Mouse (Mus musculus) limb, embryonic 14.5 days (tissue): ENCODE measurements around the gene Bnipl. TPM values are rescaled to one million over a fixed set of nuclear protein-coding genes. Genes with fewer than 3 reads are reported as not detected.

ENCODE experiments used
- ATAC-seq: fragments of 200-750 bp; cut with Nextera tagmentation; 2 replicates; pipeline ENCODE4 v1.8.0; 2017; ENCODE audit warnings: low read depth, moderate number of reproducible peaks, moderate TSS enrichment; ENCODE audit not compliant: low FRiP score
- DNase-seq: peaks from one replicate; pipeline ENCODE4 v3.0.0-alpha.2; 2015; ENCODE audit warnings: low spot score
- H3K27ac ChIP-seq: fragments of 300-500 bp; sonication (generic); replicated peaks from 2 replicates; pipeline ENCODE4 v1.5.1; 2014; ENCODE audit warnings: low read depth, mild to moderate bottlenecking, low read length, moderate library complexity, mixed read lengths
- H3K27me3 ChIP-seq: fragments of 300-500 bp; sonication (generic); 2 replicates; pipeline ENCODE4 v1.6.1; 2014; ENCODE audit warnings: low read length, mixed read lengths; ENCODE audit not compliant: control insufficient read depth, insufficient read depth
- H3K36me3 ChIP-seq: fragments of 300-500 bp; sonication (generic); 2 replicates; pipeline ENCODE4 v1.6.1; 2014; ENCODE audit warnings: mild to moderate bottlenecking, low read length, moderate library complexity, mixed read lengths; ENCODE audit not compliant: control insufficient read depth, insufficient read depth
- H3K4me1 ChIP-seq: fragments of 300-500 bp; sonication (generic); 2 replicates; pipeline ENCODE4 v1.6.1; 2014; ENCODE audit warnings: antibody characterized with exemption, low read length, mixed read lengths; ENCODE audit not compliant: control insufficient read depth, insufficient read depth
- H3K4me2 ChIP-seq: fragments of 300-500 bp; sonication (generic); replicated peaks from 2 replicates; pipeline ENCODE4 v1.6.1; 2014; ENCODE audit warnings: low read depth, mild to moderate bottlenecking, low read length, moderate library complexity; ENCODE audit not compliant: severe bottlenecking
- H3K4me3 ChIP-seq: fragments of 300-500 bp; sonication (generic); replicated peaks from 2 replicates; pipeline ENCODE4 v1.5.1; 2014; ENCODE audit warnings: low read length
- H3K9ac ChIP-seq: fragments of 300-500 bp; sonication (generic); 2 replicates; pipeline ENCODE4 v1.6.1; 2014; ENCODE audit warnings: mild to moderate bottlenecking, low read depth, low read length, moderate library complexity; ENCODE audit not compliant: severe bottlenecking
- H3K9me3 ChIP-seq: fragments of 300-500 bp; sonication (generic); 2 replicates; pipeline ENCODE4 v1.6.1; 2016; ENCODE audit warnings: low read length; ENCODE audit not compliant: control insufficient read depth
- POLR2A ChIP-seq: fragments of 200-500 bp; IDR thresholded peaks from 2 replicates; pipeline ENCODE4 v1.8.0; 2012; ENCODE audit warnings: inconsistent platforms, mild to moderate bottlenecking, moderate library complexity, borderline replicate concordance; ENCODE audit not compliant: insufficient read depth, insufficient read length; ENCODE audit errors: extremely low read depth
- WGBS: fragments of 180-500 bp; shearing (Covaris S2); extraction: QIAGEN DNeasy Blood & Tissue Kit; methylation state at CpG from one replicate; pipeline ENCODE4 v1.1.7; 2014; 5-methylcytosine and 5-hydroxymethylcytosine counted together
- polyA plus RNA-seq, 2 experiments: library from polyadenylated mRNA; depleted of rRNA in 1 of 2; stranded (reverse) in 1 of 2; unstranded in 1 of 2; fragments of >200 nt; fragmentation: Nextera tagmentation in 1 of 2; extraction: Ambion mirVana in 1 of 2; gene quantifications; 2 replicates each; pipeline versions ENCODE4 v1.2.1 to v1.2.3; 2012 to 2014

Gene Bnipl
- polyA plus RNA-seq, 2 experiments, result 12.0 to 13.3 TPM

DNA sequence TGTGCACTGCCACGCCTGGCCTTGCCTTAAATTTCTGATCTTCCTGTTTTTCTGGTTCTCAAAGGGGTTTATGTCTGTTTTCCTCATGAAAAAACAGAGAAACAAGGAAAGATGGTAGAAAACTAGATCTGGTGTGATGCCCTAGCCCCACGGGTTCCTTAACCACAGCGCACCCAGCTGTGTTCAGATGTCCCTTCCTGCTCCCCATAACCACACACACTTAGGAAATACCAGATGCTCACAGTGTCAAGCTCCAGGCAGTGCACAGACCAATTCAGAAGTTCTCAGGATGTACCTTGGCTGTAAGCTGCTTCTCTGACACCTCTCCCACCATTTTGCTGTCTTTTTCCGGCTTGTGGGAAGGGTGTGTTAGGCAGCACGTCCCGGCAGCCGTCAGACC is 43.3 kb upstream of the Bnipl start:
- Histone ChIP-seq H3K4me3 (no peak overlapping the region), H3K9me3 (no peaks in the 10 kb centered on the region), H3K4me2 (no peak overlapping the region), H3K36me3 (peaks cover 70% of the 10 kb centered on the region), H3K27me3 (no peaks in the 10 kb centered on the region), H3K4me1 (no peaks in the 10 kb centered on the region), H3K9ac (no peak overlapping the region), H3K27ac (no peak overlapping the region)
- ATAC-seq (no peak), DNase-seq (no peak)
- TF ChIP-seq POLR2A, result no peak
- 83% methylated on average over 7 of the region's 7 CpGs for WGBS

DNA sequence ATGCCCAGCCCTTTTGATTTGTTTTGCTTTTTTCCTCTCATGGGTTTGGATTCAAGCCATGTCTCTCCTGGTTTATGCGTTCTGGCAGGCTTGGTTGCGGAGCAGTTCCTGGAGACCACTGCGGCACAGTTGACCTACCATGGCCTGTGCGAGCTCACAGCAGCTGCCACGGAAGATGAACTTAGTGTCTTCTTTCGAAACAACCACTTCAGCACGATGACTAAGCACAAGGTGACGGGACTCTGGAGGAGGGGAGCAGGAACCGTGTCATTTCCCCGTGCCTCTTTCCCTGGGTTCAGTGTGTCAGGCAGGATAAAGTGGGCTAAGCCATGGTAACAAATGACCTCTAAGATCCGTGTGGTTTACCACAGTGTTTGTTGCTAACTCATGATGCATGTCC is 42.5 kb upstream of the Bnipl start:
- peaks cover 77% of the 10 kb centered on the region for H3K36me3 ChIP-seq
- H3K4me3 ChIP-seq, result no peak overlapping the region
- H3K9me3 ChIP-seq, result no peaks in the 10 kb centered on the region
- H3K27ac ChIP-seq, result no peak overlapping the region
- DNase-seq, result no peak
- H3K9ac ChIP-seq, result no peak overlapping the region
- H3K4me1 ChIP-seq, result no peaks in the 10 kb centered on the region
- no peak for TF ChIP-seq POLR2A
- ATAC-seq, result no peak
- H3K4me2 ChIP-seq, result no peak overlapping the region
- H3K27me3 ChIP-seq, result no peaks in the 10 kb centered on the region
- 75% methylated on average over 11 of the region's 11 CpGs for WGBS

DNA sequence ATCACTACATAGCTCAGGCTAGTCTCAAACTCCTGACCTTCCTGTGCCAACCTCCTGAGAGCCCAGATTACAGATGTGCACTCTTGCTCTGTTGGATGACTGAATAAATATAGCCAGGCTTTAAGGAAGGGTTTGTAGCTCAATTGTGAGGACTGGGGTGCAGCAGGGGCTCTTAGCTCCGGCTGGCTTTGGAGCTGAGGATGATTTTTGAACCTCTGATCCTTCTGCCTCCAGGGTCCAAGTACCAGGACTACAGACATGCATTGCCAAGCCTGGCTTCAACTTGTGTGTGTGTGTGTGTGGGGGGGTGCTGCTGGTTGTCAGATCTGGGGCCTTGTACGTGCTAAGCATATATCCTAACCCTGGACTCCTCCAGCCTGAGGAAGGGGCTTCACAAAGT is 41.9 kb upstream of the Bnipl start:
- Histone ChIP-seq H3K4me3 (no peak overlapping the region), H3K27me3 (no peaks in the 10 kb centered on the region), H3K4me1 (no peaks in the 10 kb centered on the region), H3K9ac (no peak overlapping the region), H3K27ac (no peak overlapping the region), H3K36me3 (peaks cover 83% of the 10 kb centered on the region), H3K9me3 (no peaks in the 10 kb centered on the region), H3K4me2 (no peak overlapping the region)
- no peak for TF ChIP-seq POLR2A
- no peak for ATAC-seq
- 80% methylated on average over 2 of the region's 2 CpGs for WGBS
- no peak for DNase-seq

DNA sequence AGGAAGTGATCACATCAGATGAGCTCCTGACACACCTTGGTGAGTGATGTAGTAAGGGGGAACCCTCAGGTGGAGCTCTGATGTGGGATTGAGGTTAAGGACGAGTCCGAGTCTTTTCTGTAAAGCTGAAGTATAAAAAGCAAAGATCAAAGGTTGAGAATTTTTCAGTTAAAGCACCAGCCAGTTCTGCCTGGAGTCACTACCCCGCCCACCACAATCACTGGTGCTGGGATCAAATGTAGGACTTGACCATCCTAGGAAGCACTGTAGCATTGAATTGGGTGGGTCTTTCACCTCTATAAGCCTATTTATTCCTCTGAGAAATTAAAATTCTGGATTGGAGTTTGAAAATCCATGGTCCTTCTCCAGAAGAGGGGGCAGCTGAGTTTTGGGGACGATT is 40.0 kb upstream of the Bnipl start:
- no peak overlapping the region for H3K4me3 ChIP-seq
- H3K4me2 ChIP-seq, result no peak overlapping the region
- H3K27ac ChIP-seq, result no peak overlapping the region
- H3K36me3 ChIP-seq, result peaks cover 81% of the 10 kb centered on the region
- DNase-seq (no peak), ATAC-seq (no peak)
- H3K4me1 ChIP-seq, result no peaks in the 10 kb centered on the region
- no peak overlapping the region for H3K9ac ChIP-seq
- 81% methylated on average over 4 of the region's 4 CpGs for WGBS
- TF ChIP-seq POLR2A, result no peak
- H3K27me3 ChIP-seq, result no peaks in the 10 kb centered on the region
- no peaks in the 10 kb centered on the region for H3K9me3 ChIP-seq

DNA sequence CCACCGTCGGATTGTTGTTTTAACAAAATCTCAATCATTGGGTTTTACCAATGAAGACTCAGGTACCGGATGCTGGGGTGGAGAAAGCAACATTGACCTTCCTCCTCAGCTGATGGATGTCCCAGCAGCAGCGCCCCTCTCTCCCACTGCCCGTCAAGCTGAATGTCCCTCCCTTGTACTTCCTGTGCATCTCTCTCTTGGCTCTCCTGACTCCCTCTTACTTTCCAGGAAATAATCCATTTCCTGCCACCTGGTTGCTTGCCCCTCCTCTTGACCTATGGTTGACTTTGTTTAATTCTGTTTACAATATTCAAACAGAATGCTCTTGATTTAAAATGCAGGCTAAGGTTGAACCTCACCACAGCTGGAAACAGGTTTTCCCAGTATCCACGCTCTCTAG is 39.2 kb upstream of the Bnipl start:
- ATAC-seq, result no peak
- Histone ChIP-seq H3K4me1 (no peaks in the 10 kb centered on the region), H3K36me3 (peaks cover 74% of the 10 kb centered on the region), H3K27me3 (no peaks in the 10 kb centered on the region), H3K9me3 (no peaks in the 10 kb centered on the region), H3K27ac (no peak overlapping the region), H3K4me2 (no peak overlapping the region), H3K4me3 (no peak overlapping the region), H3K9ac (no peak overlapping the region)
- no peak for DNase-seq
- WGBS, result 76% methylated on average over 6 of the region's 6 CpGs
- no peak for TF ChIP-seq POLR2A

DNA sequence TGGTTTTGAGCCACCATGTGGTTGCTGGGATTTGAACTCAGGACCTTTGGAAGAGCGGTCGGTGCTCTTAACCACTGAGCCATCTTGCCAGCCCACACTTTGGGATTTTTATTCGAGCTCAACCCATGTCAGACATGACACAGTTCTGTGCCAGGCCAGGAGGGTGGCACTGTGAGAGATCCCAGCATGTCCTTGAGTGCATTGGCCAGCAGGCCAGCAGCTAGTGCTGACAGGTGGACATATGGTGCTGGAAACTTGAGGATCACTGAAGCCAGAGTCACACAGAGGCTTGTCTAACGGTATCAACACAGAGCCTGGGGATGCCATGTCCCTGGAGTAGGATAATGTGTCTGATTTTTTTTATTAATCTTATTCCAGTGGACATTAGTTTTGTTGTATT is 38.4 kb upstream of the Bnipl start:
- DNase-seq, result no peak
- Histone ChIP-seq H3K27ac (no peak overlapping the region), H3K4me2 (no peak overlapping the region), H3K9ac (no peak overlapping the region), H3K4me3 (no peak overlapping the region), H3K9me3 (no peaks in the 10 kb centered on the region), H3K27me3 (no peaks in the 10 kb centered on the region), H3K4me1 (peaks cover 1% of the 10 kb centered on the region), H3K36me3 (peaks cover 68% of the 10 kb centered on the region)
- no peak for ATAC-seq
- 91% methylated on average over 4 of the region's 4 CpGs for WGBS
- TF ChIP-seq POLR2A, result no peak
